Mouse (Mus musculus) midbrain, embryonic 15.5 days (tissue): ENCODE results near the gene Frrs1l. TPM values are rescaled to one million over a fixed set of nuclear protein-coding genes. Genes with fewer than 3 reads are reported as not detected.

Experiments used
- ATAC-seq: fragments of 200-750 bp; cut with Nextera tagmentation; replicated peaks from 2 replicates; pipeline ENCODE4 v1.8.0; 2017; ENCODE audit warnings: moderate TSS enrichment
- H3K27ac ChIP-seq: fragments of 300-500 bp; sonication (generic); 2 replicates; pipeline ENCODE4 v1.5.1; 2015; ENCODE audit warnings: mild to moderate bottlenecking, inconsistent platforms
- H3K27me3 ChIP-seq: fragments of 300-500 bp; sonication (generic); replicated peaks from 2 replicates; pipeline ENCODE4 v1.6.1; 2015; ENCODE audit warnings: inconsistent platforms
- H3K36me3 ChIP-seq: fragments of 300-500 bp; sonication (generic); replicated peaks from 2 replicates; pipeline ENCODE4 v1.6.1; 2015; ENCODE audit warnings: inconsistent platforms
- H3K4me1 ChIP-seq: fragments of 300-500 bp; sonication (generic); 2 replicates; pipeline ENCODE4 v1.6.1; 2015; ENCODE audit warnings: inconsistent platforms
- H3K4me2 ChIP-seq: fragments of 300-500 bp; sonication (generic); 2 replicates; pipeline ENCODE4 v1.6.1; 2015; ENCODE audit warnings: inconsistent platforms, mild to moderate bottlenecking, moderate library complexity
- H3K4me3 ChIP-seq: fragments of 300-500 bp; sonication (generic); 2 replicates; pipeline ENCODE4 v1.5.1; 2015; ENCODE audit warnings: mild to moderate bottlenecking, inconsistent platforms
- H3K9ac ChIP-seq: fragments of 300-500 bp; sonication (generic); 2 replicates; pipeline ENCODE4 v1.6.1; 2015; ENCODE audit warnings: mild to moderate bottlenecking, inconsistent platforms
- H3K9me3 ChIP-seq: fragments of 300-500 bp; sonication (generic); 2 replicates; pipeline ENCODE4 v1.6.1; 2016; ENCODE audit warnings: inconsistent platforms
- WGBS: fragments of 180-500 bp; shearing (Covaris S2); methylation state at CpG from one replicate; pipeline ENCODE4 v1.1.7; 2015; ENCODE audit warnings: mixed read lengths; 5-methylcytosine and 5-hydroxymethylcytosine counted together
- polyA plus RNA-seq: library from polyadenylated mRNA; unstranded; fragments of >200 nt; fragmentation: Nextera tagmentation; extraction: Ambion mirVana; gene quantifications from 2 replicates; pipeline ENCODE4 v1.2.1, GENCODE M21; 2015

Gene Frrs1l
- polyA plus RNA-seq, 1 experiment from 2014 or later: 21.8 TPM

- Histone ChIP-seq H3K9me3 (no peaks in the 10 kb centered on the region), H3K27me3 (no peaks in the 10 kb centered on the region), H3K4me2 (no peak overlapping the region), H3K36me3 (no peaks in the 10 kb centered on the region), H3K27ac (no peak overlapping the region), H3K9ac (no peak overlapping the region), H3K4me3 (no peak overlapping the region), H3K4me1 (no peaks in the 10 kb centered on the region)
- ATAC-seq: no peak
- 15% methylated on average over 6 of the region's 6 CpGs for WGBS
Measured at GRCm38 (mm10) chr4:57010919-57011318, 20.7 kb upstream of the Frrs1l start.

- Histone ChIP-seq H3K9me3 (no peaks in the 10 kb centered on the region), H3K36me3 (no peaks in the 10 kb centered on the region), H3K4me3 (no peak overlapping the region), H3K4me2 (no peak overlapping the region), H3K27ac (no peak overlapping the region), H3K9ac (no peak overlapping the region), H3K4me1 (no peaks in the 10 kb centered on the region), H3K27me3 (no peaks in the 10 kb centered on the region)
- 0 out of 2 replicates have a peak, but pooled peaks have one; percentile 33 for ATAC-seq
- 58% methylated on average over 5 of the region's 5 CpGs for WGBS
Measured at GRCm38 (mm10) chr4:57010425-57010824, 20.2 kb upstream of the Frrs1l start.

- H3K4me1 ChIP-seq: no peaks in the 10 kb centered on the region
- no peak overlapping the region for H3K9ac ChIP-seq
- H3K36me3 ChIP-seq: no peaks in the 10 kb centered on the region
- no peaks in the 10 kb centered on the region for H3K27me3 ChIP-seq
- H3K9me3 ChIP-seq: no peaks in the 10 kb centered on the region
- no peak for ATAC-seq
- no peak overlapping the region for H3K27ac ChIP-seq
- no peak overlapping the region for H3K4me3 ChIP-seq
- 86% methylated on average over 9 of the region's 9 CpGs for WGBS
- no peak overlapping the region for H3K4me2 ChIP-seq
Measured at GRCm38 (mm10) chr4:57007717-57008116, 17.5 kb upstream of the Frrs1l start.

- Histone ChIP-seq H3K27ac (no peak overlapping the region), H3K36me3 (no peaks in the 10 kb centered on the region), H3K4me3 (no peak overlapping the region), H3K9me3 (no peaks in the 10 kb centered on the region), H3K9ac (no peak overlapping the region), H3K4me2 (no peak overlapping the region), H3K27me3 (no peaks in the 10 kb centered on the region), H3K4me1 (no peaks in the 10 kb centered on the region)
- peak; percentile 37; the same call in 1 of the 2 replicates for ATAC-seq
- 67% methylated on average over 8 of the region's 8 CpGs for WGBS
Measured at GRCm38 (mm10) chr4:57005011-57005410, 14.8 kb upstream of the Frrs1l start.

- Histone ChIP-seq H3K4me3 (no peak overlapping the region), H3K9me3 (no peaks in the 10 kb centered on the region), H3K27me3 (no peaks in the 10 kb centered on the region), H3K27ac (no peak overlapping the region), H3K36me3 (no peaks in the 10 kb centered on the region), H3K9ac (no peak overlapping the region), H3K4me2 (no peak overlapping the region), H3K4me1 (no peaks in the 10 kb centered on the region)
- WGBS: 84% methylated on average over 8 of the region's 8 CpGs
- ATAC-seq: no peak
Measured at GRCm38 (mm10) chr4:57003886-57004285, 13.7 kb upstream of the Frrs1l start.

GRCm38 (mm10) chr4:57002751-57003150 lies 12.6 kb upstream of the Frrs1l start:
- Histone ChIP-seq H3K27ac (no peak overlapping the region), H3K36me3 (no peaks in the 10 kb centered on the region), H3K4me3 (no peak overlapping the region), H3K9ac (no peak overlapping the region), H3K9me3 (no peaks in the 10 kb centered on the region), H3K4me1 (no peaks in the 10 kb centered on the region), H3K4me2 (no peak overlapping the region), H3K27me3 (no peaks in the 10 kb centered on the region)
- 77% methylated on average over 3 of the region's 3 CpGs for WGBS
- no peak for ATAC-seq

- H3K36me3 ChIP-seq: no peaks in the 10 kb centered on the region
Measured at GRCm38 (mm10) chr4:57001437-57001836, 11.2 kb upstream of the Frrs1l start.

GRCm38 (mm10) chr4:56993331-56993730 lies 3.1 kb upstream of the Frrs1l start:
- Histone ChIP-seq H3K27me3 (no peaks in the 10 kb centered on the region), H3K9ac (no peak overlapping the region), H3K36me3 (no peaks in the 10 kb centered on the region), H3K4me2 (no peak overlapping the region), H3K4me3 (no peak overlapping the region), H3K9me3 (no peaks in the 10 kb centered on the region), H3K27ac (no peak overlapping the region), H3K4me1 (peaks cover 11% of the 10 kb centered on the region; the same call in 1 of the 2 replicates)
- ATAC-seq: no peak
- WGBS: 88% methylated on average over 7 of the region's 7 CpGs

More at GRCm38 (mm10) chr4:57001437-57001836, 11.2 kb upstream of the Frrs1l start:
- 89% methylated on average over 2 of the region's 2 CpGs for WGBS
- no peak overlapping the region for H3K27ac ChIP-seq
- H3K9me3 ChIP-seq: no peaks in the 10 kb centered on the region
- no peak overlapping the region for H3K9ac ChIP-seq
- H3K27me3 ChIP-seq: no peaks in the 10 kb centered on the region
- no peak for ATAC-seq
- H3K4me2 ChIP-seq: no peak overlapping the region
- no peak overlapping the region for H3K4me3 ChIP-seq
- H3K4me1 ChIP-seq: no peaks in the 10 kb centered on the region

- Histone ChIP-seq H3K36me3 (no peaks in the 10 kb centered on the region), H3K4me1 (peaks cover 11% of the 10 kb centered on the region; the same call in 1 of the 2 replicates), H3K4me2 (no peak overlapping the region), H3K27me3 (no peaks in the 10 kb centered on the region), H3K9me3 (no peaks in the 10 kb centered on the region), H3K27ac (no peak overlapping the region), H3K9ac (no peak overlapping the region), H3K4me3 (no peak overlapping the region)
- ATAC-seq: no peak
- whole genome bisulfite sequencing: 77% methylated on average over 2 of the region's 2 CpGs
Measured at GRCm38 (mm10) chr4:56991951-56992350, 1.8 kb upstream of the Frrs1l start.

- Histone ChIP-seq H3K9ac (peak overlapping the region; percentile 81), H3K27ac (peak overlapping the region; percentile 88), H3K4me2 (peak overlapping the region; percentile 86), H3K27me3 (no peaks in the 10 kb centered on the region), H3K4me3 (peak overlapping the region; percentile 86), H3K4me1 (peaks cover 11% of the 10 kb centered on the region; the same call in 1 of the 2 replicates), H3K36me3 (no peaks in the 10 kb centered on the region), H3K9me3 (no peaks in the 10 kb centered on the region)
- ATAC-seq: peak; percentile 86
- under 1% methylated on average over 45 of the region's 45 CpGs for WGBS
Measured at GRCm38 (mm10) chr4:56989431-56990214, 568 bp downstream of the Frrs1l start.

GRCm38 (mm10) chr4:56965586-56966179 lies 24.5 kb downstream of the Frrs1l start:
- peaks cover 32% of the 10 kb centered on the region for H3K36me3 ChIP-seq
- no peak overlapping the region for H3K27ac ChIP-seq
- no peak overlapping the region for H3K4me3 ChIP-seq
- ATAC-seq: no peak
- no peak overlapping the region for H3K9ac ChIP-seq
- no peaks in the 10 kb centered on the region for H3K9me3 ChIP-seq
- no peak overlapping the region for H3K4me2 ChIP-seq
- no peaks in the 10 kb centered on the region for H3K4me1 ChIP-seq
- 83% methylated on average over 7 of the region's 7 CpGs for WGBS
- no peaks in the 10 kb centered on the region for H3K27me3 ChIP-seq

- H3K27me3 ChIP-seq: no peaks in the 10 kb centered on the region
- no peak overlapping the region for H3K4me3 ChIP-seq
- H3K4me1 ChIP-seq: no peaks in the 10 kb centered on the region
- 89% methylated on average over 6 of the region's 6 CpGs for WGBS
- no peak for ATAC-seq
- no peaks in the 10 kb centered on the region for H3K9me3 ChIP-seq
- H3K27ac ChIP-seq: no peak overlapping the region
- H3K36me3 ChIP-seq: peaks cover 41% of the 10 kb centered on the region
- H3K9ac ChIP-seq: no peak overlapping the region
- no peak overlapping the region for H3K4me2 ChIP-seq
Measured at GRCm38 (mm10) chr4:56963687-56964086, 26.5 kb downstream of the Frrs1l start.
